Mouse (Mus musculus): ENCODE results near the gene Gm21103.
A peak's percentile ranks its signal among the peaks of the same experiment; 100 is the strongest.
"Not testable (repeated sequence)": the region's sequence is repeated elsewhere in the genome, so short reads cannot be mapped to it uniquely, and the experiment has no call there.

Gene Gm21103

GRCm38 (mm10) chr14:6304743-6305142, at the start of gene Gm21103:
TSS of gene Gm21103 (minus strand) at chr14:6304843.
- not testable (repeated sequence) for DNase-seq

DNA sequence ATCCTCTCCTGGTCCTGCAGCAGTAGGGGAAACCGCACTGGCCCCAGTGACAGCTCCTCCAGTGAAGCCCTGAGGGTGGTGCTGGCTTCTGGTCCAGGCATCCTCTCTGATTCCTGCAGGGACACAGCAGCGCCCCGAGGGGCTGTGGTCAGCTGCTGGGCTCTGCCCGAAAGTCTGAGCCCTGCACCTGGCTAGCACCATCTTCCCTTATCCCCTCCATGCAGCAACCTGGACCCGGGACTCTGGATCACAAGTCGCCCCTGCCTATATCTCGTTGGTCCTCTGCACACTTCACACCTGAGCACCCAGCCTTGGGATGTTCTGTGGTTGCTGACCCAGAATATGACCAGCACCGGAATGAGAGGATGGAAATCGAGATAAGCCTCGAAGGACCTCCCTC, 38.9 kb upstream of the Gm21103 start, which contains the start of gene Gm3618:
Gm3618 (minus strand) TSS at position 101 of the 400 bp plus-strand sequence.
- DNase-seq: not testable (repeated sequence)

GRCm38 (mm10) chr14:6286931-6287715, 17.5 kb downstream of the Gm21103 start, which contains the start of gene Gm3411:
TSS of gene Gm3411 (minus strand) at chr14:6287250.
- peak; percentile 18 to 38 for DNase-seq
